Mouse (Mus musculus): ENCODE measurements at regions not wholly inside any gene's neighbourhood (a gene's known extent, or its start where the extent isn't known, plus 50 kb on each side); places are given as distances from the start of the nearest gene placed in this dataset.

GRCm38 (mm10) chr12:16009822-16010620 is 193.3 kb upstream of the Trib2 start:
- no peak for TF ChIP-seq CTCF (IDR thresholded peaks at IDR 0.05; ENCODE audit: low read depth, low read length)
- TF ChIP-seq POLR2A (IDR thresholded peaks at IDR 0.05; ENCODE audit: borderline replicate concordance, low read depth, low read length): no peak
- no peak overlapping the region for H3K27ac ChIP-seq (ENCODE audit: insufficient read depth, low read depth, low read length)

GRCm38 (mm10) chr12:16008763-16009515 is 192.2 kb upstream of the Trib2 start:
- TF ChIP-seq CTCF (IDR thresholded peaks at IDR 0.05; ENCODE audit: low read depth, low read length) (no peak), POLR2A (IDR thresholded peaks at IDR 0.05; ENCODE audit: borderline replicate concordance, low read depth, low read length) (no peak)
- H3K4me1 ChIP-seq (ENCODE audit: control insufficient read depth, insufficient read depth, low read length): peaks cover 38% of the 10 kb centered on the region
- no peak overlapping the region for H3K4me3 ChIP-seq (ENCODE audit: insufficient read depth, low read length)
- H3K27ac ChIP-seq (ENCODE audit: insufficient read depth, low read depth, low read length): no peak overlapping the region; the same call in 1 of the 2 replicates

More at GRCm38 (mm10) chr12:16009822-16010620, 193.3 kb upstream of the Trib2 start:
- H3K4me3 ChIP-seq (ENCODE audit: insufficient read depth, low read length): no peak overlapping the region
- H3K4me1 ChIP-seq (ENCODE audit: control insufficient read depth, insufficient read depth, low read length): peaks cover 38% of the 10 kb centered on the region

DNA sequence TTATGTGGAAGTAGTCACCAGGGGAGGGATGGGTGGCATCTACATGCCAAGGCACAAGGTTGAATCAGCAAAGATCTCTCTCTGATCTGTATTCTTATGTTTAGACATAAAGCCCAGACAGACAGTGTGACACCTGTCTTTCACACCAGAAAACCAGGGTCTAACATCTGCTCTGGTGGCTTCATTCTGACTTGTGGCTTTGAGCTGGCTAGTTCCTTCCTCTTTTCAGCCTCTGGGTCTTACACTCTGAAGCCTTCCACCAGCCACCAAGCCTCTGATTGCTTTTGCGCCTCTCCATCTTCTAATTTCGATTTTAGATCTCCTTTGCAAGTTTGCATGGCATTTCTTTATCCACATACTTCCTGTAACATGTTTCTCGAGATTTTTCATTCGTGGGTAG is 191.5 kb upstream of the Trib2 start:
- TF ChIP-seq POLR2A (IDR thresholded peaks at IDR 0.05; ENCODE audit: borderline replicate concordance, low read depth, low read length) (no peak), CTCF (IDR thresholded peaks at IDR 0.05; ENCODE audit: low read depth, low read length) (no peak)
- Histone ChIP-seq H3K4me1 (ENCODE audit: control insufficient read depth, insufficient read depth, low read length) (peaks cover 38% of the 10 kb centered on the region), H3K27ac (ENCODE audit: insufficient read depth, low read depth, low read length) (no peak overlapping the region; the same call in 1 of the 2 replicates), H3K4me3 (ENCODE audit: insufficient read depth, low read length) (no peak overlapping the region)

GRCm38 (mm10) chr12:16006688-16007087 is 190.0 kb upstream of the Trib2 start:
- Histone ChIP-seq H3K27ac (ENCODE audit: insufficient read depth, low read depth, low read length) (no peak overlapping the region), H3K4me1 (ENCODE audit: control insufficient read depth, insufficient read depth, low read length) (peaks cover 41% of the 10 kb centered on the region), H3K4me3 (ENCODE audit: insufficient read depth, low read length) (no peak overlapping the region)
- no peak for TF ChIP-seq POLR2A (IDR thresholded peaks at IDR 0.05; ENCODE audit: borderline replicate concordance, low read depth, low read length)
- no peak for TF ChIP-seq CTCF (IDR thresholded peaks at IDR 0.05; ENCODE audit: low read depth, low read length)

DNA sequence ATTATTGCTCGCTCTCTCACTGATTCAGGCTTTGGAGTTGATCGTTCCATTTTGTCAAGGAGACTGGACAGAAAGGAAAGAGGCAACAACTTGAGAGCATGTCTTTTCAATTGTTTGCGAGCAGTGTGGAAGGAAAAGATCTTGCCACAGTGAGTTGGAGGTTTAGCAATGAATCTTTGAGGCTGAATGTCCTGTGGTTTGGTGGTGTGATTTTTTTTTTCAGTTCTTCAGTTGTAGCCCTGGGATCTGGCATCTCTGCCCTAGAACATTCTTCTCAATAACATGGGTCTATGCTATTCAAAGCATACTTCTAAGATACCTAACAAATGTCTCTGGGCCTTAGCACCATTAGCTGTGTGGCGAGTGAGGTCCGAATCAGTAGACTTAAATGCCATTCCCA is 189.6 kb upstream of the Trib2 start:
- no peak overlapping the region for H3K4me3 ChIP-seq (ENCODE audit: insufficient read depth, low read length)

DNA sequence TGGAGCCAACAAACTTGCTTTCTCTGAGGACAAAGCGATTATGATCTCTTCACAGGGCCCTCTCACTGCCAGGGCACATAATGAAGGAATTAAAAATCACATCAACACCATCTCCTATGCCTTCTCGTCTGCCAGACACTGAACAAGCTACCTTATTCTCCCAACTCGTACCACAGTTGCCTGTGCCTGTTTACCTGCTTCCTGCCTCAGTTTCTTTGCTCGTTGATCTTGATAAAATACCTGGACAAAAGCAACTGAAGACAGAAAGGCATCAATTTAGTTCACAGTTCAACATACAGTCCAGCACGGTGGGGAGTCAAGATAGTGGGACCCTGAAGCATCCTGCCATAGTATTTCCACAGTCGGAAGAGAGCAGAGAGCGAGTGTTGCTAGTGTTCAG is 185.1 kb upstream of the Trib2 start:
- TF ChIP-seq CTCF (IDR thresholded peaks at IDR 0.05; ENCODE audit: low read depth, low read length) (no peak), POLR2A (IDR thresholded peaks at IDR 0.05; ENCODE audit: borderline replicate concordance, low read depth, low read length) (no peak)
- no peak overlapping the region for H3K4me3 ChIP-seq (ENCODE audit: insufficient read depth, low read length)
- no peak overlapping the region for H3K27ac ChIP-seq (ENCODE audit: insufficient read depth, low read depth, low read length)
- H3K4me1 ChIP-seq (ENCODE audit: control insufficient read depth, insufficient read depth, low read length): peaks cover 17% of the 10 kb centered on the region

More for the DNA sequence above, 189.6 kb upstream of the Trib2 start:
- Histone ChIP-seq H3K27ac (ENCODE audit: insufficient read depth, low read depth, low read length) (no peak overlapping the region), H3K4me1 (ENCODE audit: control insufficient read depth, insufficient read depth, low read length) (peaks cover 41% of the 10 kb centered on the region)
- TF ChIP-seq CTCF (IDR thresholded peaks at IDR 0.05; ENCODE audit: low read depth, low read length) (no peak), POLR2A (IDR thresholded peaks at IDR 0.05; ENCODE audit: borderline replicate concordance, low read depth, low read length) (no peak)

DNA sequence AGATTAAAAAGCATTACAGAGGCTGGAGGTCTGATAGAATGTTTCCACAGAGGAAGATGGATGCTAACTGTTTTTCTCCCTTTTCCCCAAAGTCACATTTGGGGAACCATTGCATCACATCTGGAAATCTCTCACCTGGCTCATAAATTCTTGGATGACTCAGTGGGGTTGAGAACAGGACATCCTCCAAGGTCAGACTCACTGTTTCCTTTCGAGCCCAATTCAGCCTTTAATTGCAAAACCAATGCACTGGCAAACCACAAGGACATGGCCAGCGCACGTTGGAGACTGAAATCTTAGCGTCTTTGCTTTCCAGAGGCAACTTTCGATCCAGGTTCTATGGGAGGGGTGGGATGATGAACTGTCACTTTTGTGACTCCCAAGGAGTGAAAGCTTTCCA is 184.5 kb upstream of the Trib2 start:
- Histone ChIP-seq H3K4me3 (ENCODE audit: insufficient read depth, low read length) (no peak overlapping the region), H3K27ac (ENCODE audit: insufficient read depth, low read depth, low read length) (no peak overlapping the region), H3K4me1 (ENCODE audit: control insufficient read depth, insufficient read depth, low read length) (peaks cover 11% of the 10 kb centered on the region)
- TF ChIP-seq POLR2A (IDR thresholded peaks at IDR 0.05; ENCODE audit: borderline replicate concordance, low read depth, low read length) (no peak), CTCF (IDR thresholded peaks at IDR 0.05; ENCODE audit: low read depth, low read length) (no peak)

GRCm38 (mm10) chr12:15998331-15998730 is 181.6 kb upstream of the Trib2 start:
- H3K4me1 ChIP-seq (ENCODE audit: control insufficient read depth, insufficient read depth, low read length): peaks cover 3% of the 10 kb centered on the region; the same call in 1 of the 2 replicates
- H3K27ac ChIP-seq (ENCODE audit: insufficient read depth, low read depth, low read length): no peak overlapping the region
- TF ChIP-seq POLR2A (IDR thresholded peaks at IDR 0.05; ENCODE audit: borderline replicate concordance, low read depth, low read length) (no peak), CTCF (IDR thresholded peaks at IDR 0.05; ENCODE audit: low read depth, low read length) (no peak)
- H3K4me3 ChIP-seq (ENCODE audit: insufficient read depth, low read length): no peak overlapping the region

GRCm38 (mm10) chr12:15993866-15994265 is 177.1 kb upstream of the Trib2 start:
- no peak overlapping the region for H3K27ac ChIP-seq (ENCODE audit: insufficient read depth, low read depth, low read length)
- TF ChIP-seq POLR2A (IDR thresholded peaks at IDR 0.05; ENCODE audit: borderline replicate concordance, low read depth, low read length): no peak
- no peak for TF ChIP-seq CTCF (IDR thresholded peaks at IDR 0.05; ENCODE audit: low read depth, low read length)
- no peak overlapping the region for H3K4me3 ChIP-seq (ENCODE audit: insufficient read depth, low read length)
- H3K4me1 ChIP-seq (ENCODE audit: control insufficient read depth, insufficient read depth, low read length): no peaks in the 10 kb centered on the region

DNA sequence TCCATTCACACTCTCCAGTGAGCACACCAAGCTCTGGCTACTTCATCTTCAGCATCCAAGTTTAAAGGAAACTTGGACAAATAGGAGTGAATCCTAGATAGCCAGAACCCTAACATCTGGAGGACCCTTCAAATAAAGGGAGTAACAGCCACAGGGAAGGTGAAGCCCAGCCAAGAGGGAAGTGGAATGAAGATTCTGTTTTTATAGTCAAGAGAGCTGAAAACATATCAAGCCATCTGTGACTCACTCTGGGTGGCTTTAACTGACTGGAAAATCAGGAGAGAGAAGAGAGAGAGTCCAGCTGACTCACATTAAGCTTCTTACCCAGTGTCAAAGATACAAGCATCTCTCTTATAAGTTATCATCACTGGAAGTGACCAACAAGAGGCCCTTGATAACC is 169.6 kb upstream of the Trib2 start:
- TF ChIP-seq CTCF (IDR thresholded peaks at IDR 0.05; ENCODE audit: low read depth, low read length) (no peak), POLR2A (IDR thresholded peaks at IDR 0.05; ENCODE audit: borderline replicate concordance, low read depth, low read length) (no peak)
- no peak overlapping the region for H3K27ac ChIP-seq (ENCODE audit: insufficient read depth, low read depth, low read length)

More for the DNA sequence above, 169.6 kb upstream of the Trib2 start:
- H3K4me1 ChIP-seq (ENCODE audit: control insufficient read depth, insufficient read depth, low read length): no peaks in the 10 kb centered on the region
- no peak overlapping the region for H3K4me3 ChIP-seq (ENCODE audit: insufficient read depth, low read length)
